Mouse (Mus musculus) CH12.LX (cell line): ENCODE measurements at regions not wholly inside any gene's neighbourhood (a gene's known extent, or its start where the extent isn't known, plus 50 kb on each side); places are given as distances from the start of the nearest gene placed in this dataset.

ENCODE experiments used
- DNase-seq: peaks from one replicate; pipeline ENCODE4 v3.0.0-alpha.2; 2013; ENCODE audit errors: extremely low read depth
- H3K27ac ChIP-seq: 2 replicates; pipeline ENCODE4 v1.5.1; 2012; ENCODE audit warnings: low read depth, mild to moderate bottlenecking, control low read depth, moderate library complexity; ENCODE audit not compliant: insufficient read depth
- H3K27me3 ChIP-seq: replicated peaks from 2 replicates; pipeline ENCODE3; 2012; ENCODE audit warnings: inconsistent platforms
- H3K36me3 ChIP-seq, 2 experiments: replicated peaks in 1 of 2; 2 replicates each; pipeline versions ENCODE3 to v1.6.1; 2012; ENCODE audit warnings: inconsistent platforms in 1 of 2, low read length in 1 of 2, mild to moderate bottlenecking in 1 of 2, mixed read lengths in 1 of 2, moderate library complexity in 1 of 2; ENCODE audit not compliant: control insufficient read depth in 1 of 2, insufficient read depth in 1 of 2
- H3K4me1 ChIP-seq, 2 experiments: 2 replicates each; pipeline ENCODE4 v1.6.1; 2012; ENCODE audit warnings: inconsistent platforms in 1 of 2, moderate library complexity in 1 of 2; ENCODE audit not compliant: insufficient read depth in 2 of 2, control insufficient read depth in 1 of 2
- H3K4me2 ChIP-seq: 2 replicates; pipeline ENCODE4 v1.6.1; 2012; ENCODE audit warnings: low read depth, mild to moderate bottlenecking, control low read depth; ENCODE audit not compliant: poor library complexity, insufficient read depth, severe bottlenecking
- H3K4me3 ChIP-seq, 3 experiments: fragments of 150-350 bp in 1 of 3; sonication (generic) in 1 of 3; replicated peaks in 1 of 3; 2 replicates each; pipeline versions ENCODE3 to v1.5.1; 2011 to 2012; ENCODE audit warnings: low read depth in 2 of 3, low read length in 2 of 3, mild to moderate bottlenecking in 2 of 3, moderate library complexity in 2 of 3, control low read depth in 1 of 3, improper control_type of control experiment in 1 of 3, inconsistent platforms in 1 of 3, mixed read lengths in 1 of 3; ENCODE audit not compliant: poor library complexity in 1 of 3
- H3K79me2 ChIP-seq: replicated peaks from 2 replicates; pipeline ENCODE4 v1.6.1; 2012; ENCODE audit warnings: mild to moderate bottlenecking, moderate library complexity; ENCODE audit not compliant: control insufficient read depth, poor library complexity, insufficient read depth, severe bottlenecking; ENCODE audit errors: extremely low read depth
- H3K9ac ChIP-seq: 2 replicates; pipeline ENCODE4 v1.6.1; 2012; ENCODE audit warnings: low read depth, mild to moderate bottlenecking, control low read depth, moderate library complexity; ENCODE audit not compliant: insufficient read depth
- H3K9me3 ChIP-seq: replicated peaks from 2 replicates; pipeline ENCODE3; 2012; ENCODE audit warnings: low read length, inconsistent platforms, mixed read lengths
- CHD1 ChIP-seq: IDR thresholded peaks from 2 replicates; pipeline ENCODE4 v1.6.1; 2012; ENCODE audit warnings: low read depth, low read length, improper control_type of control experiment, inconsistent platforms
- E2F4 ChIP-seq: IDR thresholded peaks from 2 replicates; pipeline ENCODE4 v1.6.1; 2011; ENCODE audit warnings: low read depth, low read length, improper control_type of control experiment; ENCODE audit not compliant: insufficient replicate concordance
- EP300 ChIP-seq: IDR thresholded peaks from 2 replicates; pipeline ENCODE4 v1.6.1; 2011; ENCODE audit warnings: low read length, improper control_type of control experiment
- ETS1 ChIP-seq: conservative IDR thresholded peaks from 2 replicates; pipeline ENCODE4 v1.6.1; 2012; ENCODE audit warnings: low read depth, mild to moderate bottlenecking, inconsistent platforms, low read length, improper control_type of control experiment, moderate library complexity
- HCFC1 ChIP-seq: IDR thresholded peaks from 2 replicates; pipeline ENCODE4 v1.6.1; 2012; ENCODE audit warnings: low read depth, mild to moderate bottlenecking, inconsistent platforms, low read length, improper control_type of control experiment
- KAT2A ChIP-seq: IDR thresholded peaks from 2 replicates; pipeline ENCODE4 v1.6.1; 2012; ENCODE audit warnings: low read length, improper control_type of control experiment, inconsistent platforms; ENCODE audit not compliant: insufficient replicate concordance
- MAFK ChIP-seq: IDR thresholded peaks from 2 replicates; pipeline ENCODE4 v1.6.1; 2011; ENCODE audit warnings: low read length, improper control_type of control experiment; ENCODE audit not compliant: insufficient replicate concordance
- MAX ChIP-seq: IDR thresholded peaks from 2 replicates; pipeline ENCODE4 v1.6.1; 2011; ENCODE audit warnings: low read length, improper control_type of control experiment
- MAZ ChIP-seq: IDR thresholded peaks from 2 replicates; pipeline ENCODE4 v1.6.1; 2012; ENCODE audit warnings: low read depth, mild to moderate bottlenecking, inconsistent platforms, low read length, improper control_type of control experiment, moderate library complexity
- MYC ChIP-seq: IDR thresholded peaks from 2 replicates; pipeline ENCODE4 v1.6.1; 2011; ENCODE audit warnings: low read depth, mild to moderate bottlenecking, improper control_type of control experiment, low read length
- NELFE ChIP-seq: IDR thresholded peaks from 2 replicates; pipeline ENCODE4 v1.6.1; 2011; ENCODE audit warnings: low read depth, low read length, improper control_type of control experiment
- NRF1 ChIP-seq: IDR thresholded peaks from 2 replicates; pipeline ENCODE4 v1.6.1; 2014; ENCODE audit warnings: low read depth, mild to moderate bottlenecking, inconsistent platforms, low read length, improper control_type of control experiment, moderate library complexity
- PAX5 ChIP-seq: IDR thresholded peaks from 2 replicates; pipeline ENCODE4 v1.6.1; 2012; ENCODE audit warnings: low read length, inconsistent platforms, mixed read lengths
- POLR2AphosphoS2 ChIP-seq: IDR thresholded peaks from 2 replicates; pipeline ENCODE4 v1.6.1; 2011; ENCODE audit warnings: low read depth, low read length, improper control_type of control experiment
- RCOR1 ChIP-seq: conservative IDR thresholded peaks from 2 replicates; pipeline ENCODE4 v1.6.1; 2012; ENCODE audit warnings: low read depth, mild to moderate bottlenecking, inconsistent platforms, low read length, improper control_type of control experiment
- SIN3A ChIP-seq: IDR thresholded peaks from 2 replicates; pipeline ENCODE4 v1.6.1; 2012; ENCODE audit warnings: low read length, improper control_type of control experiment, inconsistent platforms
- TCF12 ChIP-seq: IDR thresholded peaks from 2 replicates; pipeline ENCODE4 v1.6.1; 2014; ENCODE audit warnings: low read depth, mild to moderate bottlenecking, inconsistent platforms, low read length, improper control_type of control experiment
- UBTF ChIP-seq: IDR thresholded peaks from 2 replicates; pipeline ENCODE4 v1.6.1; 2012; ENCODE audit warnings: low read depth, mild to moderate bottlenecking, inconsistent platforms, low read length, improper control_type of control experiment, moderate library complexity
- ZC3H11A ChIP-seq: IDR thresholded peaks from 2 replicates; pipeline ENCODE4 v1.6.1; 2012; ENCODE audit warnings: low read depth, mild to moderate bottlenecking, inconsistent platforms, low read length, improper control_type of control experiment
- dilution Hi-C: fragments of 300-500 bp; cut with MboI; formaldehyde crosslinking; loops from 2 replicates; pipeline ENCODE4 v1.14.3; 2020; ENCODE audit warnings: low sequenced_read_pairs; ENCODE audit not compliant: extremely low pct_unique_long_range_greater_than_20kb, extremely low pct_ligation_motif_present
- in situ Hi-C: fragments of 300-500 bp; cut with MboI; formaldehyde crosslinking; loops from 3 replicates; pipeline ENCODE4 v1.14.3; 2019; ENCODE audit warnings: low sequenced_read_pairs, low pct_ligation_motif_present, low pct_unique_long_range_greater_than_20kb, mixed read lengths

DNA sequence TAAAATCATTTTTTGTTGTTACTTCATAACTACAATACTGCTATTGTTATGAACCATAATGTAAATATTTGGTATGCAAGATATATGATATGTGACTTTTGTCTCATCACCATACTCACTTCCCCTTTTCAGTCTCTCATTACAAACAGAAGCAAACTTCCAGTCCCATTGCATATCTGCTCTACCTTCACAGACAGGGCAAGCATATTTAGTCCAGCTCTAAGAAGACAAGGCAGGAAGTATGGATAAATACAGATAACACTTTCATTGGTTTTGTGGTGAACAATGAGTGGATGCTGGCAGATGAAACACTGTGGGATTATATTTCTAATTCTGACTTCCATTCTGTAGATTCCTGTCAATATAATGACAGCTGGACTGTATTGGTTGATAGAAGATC, 858.0 kb upstream of the Zeb2 start:
- Histone ChIP-seq H3K9me3 (no peaks in the 10 kb centered on the region), H3K27ac (no peak overlapping the region), H3K4me3 (no peak overlapping the region), H3K4me2 (no peak overlapping the region), H3K36me3 (no peaks in the 10 kb centered on the region), H3K9ac (no peak overlapping the region), H3K27me3 (no peaks in the 10 kb centered on the region), H3K79me2 (no peaks in the 10 kb centered on the region), H3K4me1 (peaks cover 0 to 11% of the 10 kb centered on the region in 2 experiments; a peak in 2 of 4 replicates)
- dilution Hi-C loops (no loop called here), in situ Hi-C loops (no loop called here)
- no peak for TF ChIP-seq NELFE
- TF ChIP-seq EP300, result peak; percentile 26; the same call in 1 of the 2 replicates
- peak; percentile 9 for DNase-seq

DNA sequence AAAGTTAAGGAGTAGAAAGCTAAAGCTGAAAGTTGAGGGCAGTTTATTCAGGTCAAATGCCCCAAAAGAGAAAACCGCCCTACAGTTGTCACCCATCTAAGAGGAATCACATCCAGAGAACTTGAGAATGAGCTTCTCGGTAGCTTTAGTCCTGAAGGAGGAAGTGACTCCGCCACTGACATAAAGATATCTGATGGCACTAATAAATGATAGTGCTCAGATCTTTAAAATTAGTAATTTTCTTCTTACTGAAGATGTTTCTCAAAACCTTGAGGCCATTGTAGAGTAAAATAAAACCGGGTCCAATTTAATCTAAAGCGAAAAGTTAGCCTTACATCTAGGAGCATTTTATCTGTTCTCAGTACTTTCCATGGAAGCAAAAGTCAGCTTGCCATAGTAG, 851.4 kb upstream of the Zeb2 start:
- Histone ChIP-seq H3K9ac (no peak overlapping the region), H3K4me1 (peaks cover 0 to 3% of the 10 kb centered on the region in 2 experiments; a peak in 1 of 4 replicates), H3K36me3 (no peaks in the 10 kb centered on the region), H3K9me3 (no peaks in the 10 kb centered on the region), H3K4me3 (no peak overlapping the region), H3K27ac (no peak overlapping the region), H3K27me3 (no peaks in the 10 kb centered on the region), H3K4me2 (no peak overlapping the region), H3K79me2 (no peaks in the 10 kb centered on the region)
- in situ Hi-C loops (no loop called here), dilution Hi-C loops (no loop called here)
- TF ChIP-seq SIN3A, result no peak
- TF ChIP-seq POLR2AphosphoS2, result no peak
- TF ChIP-seq ZC3H11A, result no peak
- no peak for TF ChIP-seq MAZ
- TF ChIP-seq NELFE, result no peak
- no peak for TF ChIP-seq TCF12
- TF ChIP-seq E2F4, result no peak
- no peak for TF ChIP-seq RCOR1
- TF ChIP-seq MAFK, result no peak
- TF ChIP-seq ETS1, result no peak
- TF ChIP-seq PAX5, result no peak
- TF ChIP-seq NRF1, result no peak
- no peak for TF ChIP-seq HCFC1
- no peak for TF ChIP-seq MAX
- TF ChIP-seq UBTF, result no peak
- no peak for TF ChIP-seq MYC
- no peak for TF ChIP-seq CHD1
- TF ChIP-seq KAT2A, result no peak
- no peak for DNase-seq
